Mouse (Mus musculus) heart, postnatal 0 days (tissue): ENCODE results near the gene Hnrnpul2.

Experiments used
- CTCF ChIP-seq: IDR thresholded peaks from 2 replicates; pipeline ENCODE4 v1.5.1; 2016; ENCODE audit warnings: antibody characterized with exemption, control low read depth, low read depth
- EP300 ChIP-seq: IDR thresholded peaks from 2 replicates; pipeline ENCODE4 v1.6.1; 2016; ENCODE audit warnings: antibody characterized with exemption, low read depth

DNA sequence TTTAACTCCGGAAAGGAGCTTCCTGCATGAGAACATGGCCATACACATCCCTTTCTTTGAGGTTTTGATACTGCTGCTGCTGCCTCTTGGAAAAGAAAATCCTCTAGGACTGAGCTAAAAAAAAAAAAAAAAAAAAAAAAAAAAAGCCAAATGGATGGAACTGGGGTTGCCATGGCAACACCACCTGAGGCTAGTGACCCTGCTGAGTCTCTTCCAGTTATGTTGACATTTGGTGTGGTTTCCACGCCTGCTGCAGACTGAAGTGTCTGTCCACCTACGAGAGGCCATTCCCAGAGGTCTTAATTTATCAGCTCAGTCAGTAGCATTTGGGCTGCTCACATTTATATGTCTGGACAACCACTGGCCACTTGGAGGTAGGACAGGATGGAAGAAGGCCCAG, 31.3 kb upstream of the Hnrnpul2 start:
- TF ChIP-seq CTCF (no peak), EP300 (no peak)
